Mouse (Mus musculus) heart, embryonic 10.5 days (tissue): ENCODE measurements around the gene Tmem267. TPM values are rescaled to one million over a fixed set of nuclear protein-coding genes. Genes with fewer than 3 reads are reported as not detected.
"Not testable (repeated sequence)": the region's sequence is repeated elsewhere in the genome, so short reads cannot be mapped to it uniquely, and the experiment has no call there.

Experiments used
- DNase-seq: peaks from one replicate; pipeline ENCODE4 v3.0.0-alpha.2; 2017; ENCODE audit warnings: low spot score
- H3K27ac ChIP-seq: fragments of 300-500 bp; sonication (generic); 2 replicates; pipeline ENCODE4 v1.5.1; 2016; ENCODE audit warnings: mild to moderate bottlenecking
- H3K27me3 ChIP-seq: fragments of 300-500 bp; sonication (generic); 2 replicates; pipeline ENCODE4 v1.6.1; 2016; ENCODE audit warnings: mild to moderate bottlenecking; ENCODE audit not compliant: poor library complexity, insufficient read depth, severe bottlenecking
- H3K36me3 ChIP-seq: fragments of 300-500 bp; sonication (generic); 2 replicates; pipeline ENCODE4 v1.6.1; 2016; ENCODE audit warnings: mild to moderate bottlenecking, moderate library complexity
- H3K4me1 ChIP-seq: fragments of 300-500 bp; sonication (generic); 2 replicates; pipeline ENCODE4 v1.6.1; 2016; ENCODE audit warnings: mild to moderate bottlenecking
- H3K4me3 ChIP-seq: fragments of 300-500 bp; sonication (generic); 2 replicates; pipeline ENCODE4 v1.5.1; 2016; ENCODE audit warnings: mild to moderate bottlenecking, moderate library complexity
- H3K9me3 ChIP-seq: fragments of 300-500 bp; sonication (generic); 2 replicates; pipeline ENCODE4 v1.6.1; 2016; ENCODE audit warnings: mild to moderate bottlenecking, moderate library complexity
- WGBS: fragments of 180-500 bp; shearing (Covaris S2); methylation state at CpG from one replicate; pipeline ENCODE4 v1.1.7; 2016; 5-methylcytosine and 5-hydroxymethylcytosine counted together
- polyA plus RNA-seq: library from polyadenylated mRNA; unstranded; fragments of >200 nt; fragmentation: Nextera tagmentation; extraction: Ambion mirVana; gene quantifications from 2 replicates; pipeline ENCODE4 v1.2.1, GENCODE M21; 2016

The Tmem267 gene
- polyA plus RNA-seq = 0.96 and 1.3 TPM in 2 replicates

- H3K4me1 ChIP-seq = no peaks in the 10 kb centered on the region
- 80% methylated on average over 87 of the region's 87 CpGs for WGBS
- peaks cover 18% of the 10 kb centered on the region for H3K9me3 ChIP-seq
- no peak within 1 kb of the TSS for H3K4me3 ChIP-seq
- H3K36me3 ChIP-seq = peaks cover 26% of the 10 kb centered on the region
- no peaks in the 10 kb centered on the region for H3K27me3 ChIP-seq
- H3K27ac ChIP-seq = peak within 1 kb of the TSS; percentile 12; the same call in 1 of the 2 replicates
- peak; percentile 85 for DNase-seq
These were observed at the start of gene Tmem267, which contains the start of gene 3110070M22Rik for GRCm38 (mm10) chr13:119487880-119488580. Gene Tmem267, plus strand, starts transcription at chr13:119488039. Gene 3110070M22Rik, minus strand, starts transcription at chr13:119488383.

DNA sequence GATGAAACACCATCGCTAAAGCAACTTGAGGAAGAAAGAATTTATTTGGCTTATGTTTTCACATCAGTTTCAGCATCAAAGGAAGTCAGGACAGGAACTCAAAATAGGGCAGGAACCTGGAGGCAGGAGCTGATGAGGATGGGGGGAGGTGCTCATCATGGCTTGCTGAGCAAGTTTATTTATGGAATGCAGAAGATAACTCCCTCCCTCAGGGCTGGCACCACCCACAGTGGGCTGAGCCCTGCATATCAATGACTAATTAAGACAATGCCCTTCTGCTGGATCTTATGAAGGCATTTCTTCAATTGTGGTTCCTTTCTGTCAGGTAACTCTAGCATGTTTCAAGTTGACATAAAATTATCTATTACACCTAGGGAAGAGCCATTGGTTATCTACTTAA, 45.6 kb upstream of the Tmem267 start:
- WGBS = 95% methylated on average over 1 of the region's 1 CpGs
- H3K9me3 ChIP-seq = no peaks in the 10 kb centered on the region
- no peaks in the 10 kb centered on the region for H3K4me1 ChIP-seq
- no peaks in the 10 kb centered on the region for H3K27me3 ChIP-seq
- H3K4me3 ChIP-seq = no peak overlapping the region
- DNase-seq = no peak
- H3K27ac ChIP-seq = no peak overlapping the region
- H3K36me3 ChIP-seq = peaks cover 88% of the 10 kb centered on the region

GRCm38 (mm10) chr13:119453563-119453962, 34.3 kb upstream of the Tmem267 start:
- Histone ChIP-seq H3K4me3 (no peak overlapping the region), H3K27me3 (no peaks in the 10 kb centered on the region), H3K36me3 (peaks cover 79% of the 10 kb centered on the region), H3K27ac (no peak overlapping the region), H3K4me1 (no peaks in the 10 kb centered on the region), H3K9me3 (no peaks in the 10 kb centered on the region)
- no peak for DNase-seq
- 92% methylated on average over 4 of the region's 4 CpGs for WGBS

DNA sequence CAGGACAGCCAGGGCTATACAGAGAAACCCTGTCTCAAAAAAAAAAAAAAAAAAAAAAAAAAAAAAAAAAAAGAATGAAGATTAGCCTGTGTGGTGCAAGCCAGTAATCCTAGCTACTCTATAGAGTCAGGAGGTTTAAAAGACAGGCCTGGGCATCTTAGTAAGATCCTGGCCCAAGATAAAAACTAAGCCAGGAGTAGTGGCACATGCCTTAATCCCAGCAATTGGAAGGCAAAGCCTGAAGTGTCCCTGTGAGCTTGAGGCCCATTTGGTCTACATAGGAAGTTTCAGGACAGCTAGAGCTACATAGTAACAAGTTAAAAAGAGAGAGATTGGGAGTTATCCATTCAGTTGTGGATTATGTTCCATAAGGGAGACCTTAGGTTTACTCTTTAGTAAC, 32.8 kb upstream of the Tmem267 start:
- no peak for DNase-seq
- no peak overlapping the region for H3K4me3 ChIP-seq
- H3K27me3 ChIP-seq = no peaks in the 10 kb centered on the region
- no peaks in the 10 kb centered on the region for H3K4me1 ChIP-seq
- peaks cover 73% of the 10 kb centered on the region for H3K36me3 ChIP-seq
- H3K9me3 ChIP-seq = no peaks in the 10 kb centered on the region
- H3K27ac ChIP-seq = no peak overlapping the region

DNA sequence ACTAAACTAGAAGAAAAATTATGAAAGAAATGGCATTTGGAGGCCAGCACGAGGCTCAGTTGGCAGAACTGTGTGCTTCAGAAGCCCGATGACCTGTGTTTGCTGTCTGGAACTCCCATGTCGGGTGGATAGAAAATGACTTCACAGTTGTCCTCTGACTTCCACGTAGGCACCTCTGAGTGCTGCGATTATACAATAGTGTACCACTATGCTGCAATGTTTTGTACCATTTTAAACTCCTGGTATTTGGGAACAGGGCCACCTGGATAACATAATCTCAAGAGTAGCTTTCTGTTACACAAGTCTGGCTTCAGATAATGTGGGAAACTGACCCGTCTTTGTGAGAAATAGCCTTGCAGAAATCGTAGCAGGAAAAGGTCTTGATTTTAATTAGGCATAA, 31.5 kb upstream of the Tmem267 start:
- no peak for DNase-seq
- Histone ChIP-seq H3K27me3 (no peaks in the 10 kb centered on the region), H3K27ac (no peak overlapping the region), H3K4me1 (no peaks in the 10 kb centered on the region), H3K9me3 (no peaks in the 10 kb centered on the region), H3K36me3 (peaks cover 60% of the 10 kb centered on the region), H3K4me3 (no peak overlapping the region)
- WGBS = 92% methylated on average over 7 of the region's 7 CpGs

- WGBS = 13% methylated on average over 10 of the region's 10 CpGs
- H3K27ac ChIP-seq = peak overlapping the region; percentile 88
- H3K9me3 ChIP-seq = no peaks in the 10 kb centered on the region
- H3K4me3 ChIP-seq = peak overlapping the region; percentile 77
- peaks cover 13% of the 10 kb centered on the region for H3K4me1 ChIP-seq
- no peak for DNase-seq
- no peaks in the 10 kb centered on the region for H3K27me3 ChIP-seq
- peaks cover 36% of the 10 kb centered on the region for H3K36me3 ChIP-seq
These were observed 25.8 kb upstream of the Tmem267 start for GRCm38 (mm10) chr13:119461900-119462595.

- Histone ChIP-seq H3K36me3 (peaks cover 38% of the 10 kb centered on the region), H3K27ac (peak within 1 kb of the TSS; percentile 88)
- 12% methylated on average over 57 of the region's 57 CpGs for WGBS
These were observed 25.0 kb upstream of the Tmem267 start, which contains the start of gene 4833420G17Rik for GRCm38 (mm10) chr13:119462596-119463560. Gene 4833420G17Rik, plus strand, starts transcription at chr13:119462768.

DNA sequence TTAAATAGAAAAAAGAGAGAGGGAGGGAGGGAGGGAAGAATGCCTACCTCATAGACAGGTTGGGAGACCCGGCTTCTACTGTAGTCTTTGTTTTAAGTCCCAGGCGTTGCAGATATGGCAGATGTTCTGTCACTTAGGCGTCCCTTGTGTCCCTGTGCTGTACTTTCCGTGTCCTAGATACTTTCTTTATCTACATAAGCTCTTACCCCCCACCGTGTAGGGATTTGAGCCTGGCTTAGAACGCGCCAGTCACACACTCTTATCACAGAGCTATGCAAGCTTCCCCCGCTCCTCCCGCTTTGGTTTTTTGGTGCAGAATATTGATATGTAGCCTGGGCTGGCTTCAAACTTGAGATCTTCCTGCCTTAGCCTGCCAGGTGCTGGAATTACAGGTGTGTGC, 11.2 kb upstream of the Tmem267 start:
- WGBS = 53% methylated on average over 9 of the region's 9 CpGs
- no peak for DNase-seq
- H3K27me3 ChIP-seq = no peaks in the 10 kb centered on the region
- no peaks in the 10 kb centered on the region for H3K9me3 ChIP-seq
- H3K4me3 ChIP-seq = no peak overlapping the region
- H3K27ac ChIP-seq = no peak overlapping the region
- H3K36me3 ChIP-seq = peaks cover 87% of the 10 kb centered on the region
- no peaks in the 10 kb centered on the region for H3K4me1 ChIP-seq

More at GRCm38 (mm10) chr13:119462596-119463560, 25.0 kb upstream of the Tmem267 start, which contains the start of gene 4833420G17Rik:
- H3K9me3 ChIP-seq = no peaks in the 10 kb centered on the region
- H3K27me3 ChIP-seq = no peaks in the 10 kb centered on the region
- H3K4me1 ChIP-seq = peaks cover 13% of the 10 kb centered on the region
- DNase-seq = peak; percentile 95
- peak within 1 kb of the TSS; percentile 77 for H3K4me3 ChIP-seq

GRCm38 (mm10) chr13:119477789-119478188, 10.1 kb upstream of the Tmem267 start:
- DNase-seq = no peak
- Histone ChIP-seq H3K36me3 (peaks cover 83% of the 10 kb centered on the region), H3K4me3 (no peak overlapping the region), H3K4me1 (no peaks in the 10 kb centered on the region), H3K27ac (no peak overlapping the region), H3K9me3 (no peaks in the 10 kb centered on the region), H3K27me3 (no peaks in the 10 kb centered on the region)
- WGBS = 89% methylated on average over 2 of the region's 2 CpGs

GRCm38 (mm10) chr13:119487354-119487753, 485 bp upstream of the Tmem267 start:
- Histone ChIP-seq H3K4me3 (no peak overlapping the region), H3K27me3 (no peaks in the 10 kb centered on the region), H3K36me3 (peaks cover 33% of the 10 kb centered on the region), H3K27ac (no peak overlapping the region), H3K4me1 (no peaks in the 10 kb centered on the region), H3K9me3 (peaks cover 18% of the 10 kb centered on the region)
- 73% methylated on average over 7 of the region's 7 CpGs for WGBS
- no peak for DNase-seq

- not testable (repeated sequence) for H3K27ac ChIP-seq, H3K36me3 ChIP-seq, H3K27me3 ChIP-seq, H3K4me3 ChIP-seq, DNase-seq, H3K4me1 ChIP-seq
- 88% methylated on average over 10 of the region's 10 CpGs for WGBS
- H3K9me3 ChIP-seq = peaks cover 22% of the 10 kb centered on the region
These were observed 4.2 kb downstream of the Tmem267 start for GRCm38 (mm10) chr13:119492083-119492482.

DNA sequence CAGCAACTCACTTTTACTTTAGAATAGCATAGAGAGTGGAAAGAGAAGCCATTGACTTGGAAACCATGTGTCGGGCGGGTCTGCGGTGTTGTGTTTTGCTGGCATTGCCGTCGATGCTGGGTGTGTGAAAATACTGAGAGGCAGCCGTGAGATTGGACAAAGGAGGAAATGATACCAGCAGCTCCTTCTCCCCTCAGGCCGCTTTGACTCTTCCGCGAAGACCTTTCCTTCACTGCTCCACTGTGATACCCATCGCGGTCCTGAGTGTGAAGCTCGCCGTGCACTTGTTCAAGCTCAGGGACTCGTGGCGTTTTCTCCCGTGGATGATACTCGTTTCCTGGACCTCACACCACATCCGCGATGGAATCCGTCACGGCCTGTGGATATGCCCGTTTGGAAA, 7.1 kb downstream of the Tmem267 start:
- not testable (repeated sequence) for H3K4me3 ChIP-seq, H3K36me3 ChIP-seq, H3K27ac ChIP-seq, DNase-seq, H3K27me3 ChIP-seq, H3K4me1 ChIP-seq
- WGBS = 92% methylated on average over 13 of the region's 22 CpGs
- H3K9me3 ChIP-seq = peaks cover 21% of the 10 kb centered on the region
